Mouse (Mus musculus): Measurements from ENCODE around the gene Stat4. TPM values are rescaled to one million over a fixed set of nuclear protein-coding genes. Genes with fewer than 3 reads are reported as not detected.

Gene Stat4
- polyA plus RNA-seq, 1 experiment from 2014 or later, result 12.0 TPM

DNA sequence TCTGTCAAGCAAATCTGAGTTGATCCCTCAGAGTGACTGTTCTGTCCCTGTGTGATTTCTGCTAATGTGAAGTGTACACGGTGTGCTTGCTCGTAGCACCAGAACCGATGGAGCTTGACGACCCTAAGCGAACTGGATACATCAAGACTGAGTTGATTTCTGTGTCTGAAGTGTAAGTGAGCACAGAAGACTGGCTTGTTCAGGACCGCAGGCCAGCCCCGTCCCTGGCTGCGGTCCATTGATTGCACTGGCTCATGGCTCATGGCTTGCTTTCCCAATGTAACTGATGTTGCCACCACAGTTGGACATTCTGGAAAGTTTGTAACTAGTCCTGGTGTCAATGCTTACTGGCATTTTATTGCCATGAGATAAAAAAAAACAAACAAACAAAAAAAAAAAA lies 167.9 kb downstream of the Stat4 start:
- no peak overlapping the region for H3K9ac ChIP-seq (ENCODE audit: low read length)
- H3K4me2 ChIP-seq (ENCODE audit: low read depth, low read length, severe bottlenecking), result no peak overlapping the region
- no peak for ATAC-seq (replicated peaks; ENCODE audit: low FRiP score)
- no peaks in the 10 kb centered on the region for H3K27me3 ChIP-seq (ENCODE audit: control insufficient read depth, insufficient read depth, low read length)
- no peaks in the 10 kb centered on the region for H3K36me3 ChIP-seq (ENCODE audit: control insufficient read depth, insufficient read depth, low read length)
- DNase-seq (ENCODE audit: low spot score), result no peak
- no peak overlapping the region for H3K4me3 ChIP-seq (ENCODE audit: low read depth, low read length)
- 95% methylated on average over 8 of the region's 8 CpGs for WGBS
- H3K27ac ChIP-seq (ENCODE audit: low read depth, low read length), result no peak overlapping the region
- no peaks in the 10 kb centered on the region for H3K9me3 ChIP-seq (ENCODE audit: control insufficient read depth, low read length)
- H3K4me1 ChIP-seq (replicated peaks; ENCODE audit: control insufficient read depth, insufficient read depth, low read length), result no peaks in the 10 kb centered on the region

DNA sequence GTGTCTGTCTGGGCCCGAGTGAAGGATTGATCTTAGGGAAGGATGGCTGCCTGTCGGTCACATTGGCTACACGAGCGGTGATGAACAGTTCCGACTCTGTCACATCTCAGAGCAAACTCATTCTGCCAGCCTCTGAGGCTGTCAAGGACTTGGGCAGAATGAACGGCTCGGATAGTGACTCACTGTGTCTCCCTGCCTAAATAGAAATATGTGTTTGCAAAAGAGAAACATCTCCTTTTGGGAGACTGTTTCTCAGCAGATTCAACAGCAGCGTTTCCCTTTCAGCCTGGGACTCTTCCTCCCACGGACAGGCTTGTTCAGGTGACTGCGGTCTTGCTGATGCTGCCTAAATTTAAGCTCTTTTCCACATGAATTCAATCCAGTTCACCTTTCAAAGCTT lies 169.4 kb downstream of the Stat4 start:
- no peaks in the 10 kb centered on the region for H3K9me3 ChIP-seq (ENCODE audit: control insufficient read depth, low read length)
- no peak for DNase-seq (ENCODE audit: low spot score)
- H3K4me1 ChIP-seq (replicated peaks; ENCODE audit: control insufficient read depth, insufficient read depth, low read length), result no peaks in the 10 kb centered on the region
- ATAC-seq (replicated peaks; ENCODE audit: low FRiP score), result no peak
- H3K4me3 ChIP-seq (ENCODE audit: low read depth, low read length), result no peak overlapping the region
- WGBS, result 91% methylated on average over 10 of the region's 10 CpGs
- no peak overlapping the region for H3K9ac ChIP-seq (ENCODE audit: low read length)
- no peak overlapping the region for H3K4me2 ChIP-seq (ENCODE audit: low read depth, low read length, severe bottlenecking)
- H3K27me3 ChIP-seq (ENCODE audit: control insufficient read depth, insufficient read depth, low read length), result no peaks in the 10 kb centered on the region
- H3K27ac ChIP-seq (ENCODE audit: low read depth, low read length), result no peak overlapping the region
- H3K36me3 ChIP-seq (ENCODE audit: control insufficient read depth, insufficient read depth, low read length), result no peaks in the 10 kb centered on the region

Other genes starting within 250 kb of the Stat4 start
- 109 and 117 TPM in 2 replicates for gene Myo1b, start 71.1 kb upstream of the Stat4 start, polyA plus RNA-seq (2014; fragmentation: Nextera tagmentation; extraction: Ambion mirVana)
- 15.6 and 17.4 TPM in 2 replicates for gene Stat1, start 132.3 kb downstream of the Stat4 start, polyA plus RNA-seq (2014; fragmentation: Nextera tagmentation; extraction: Ambion mirVana)
- 31.1 and 34.6 TPM in 2 replicates for gene Gls, start 246.1 kb downstream of the Stat4 start, polyA plus RNA-seq (2014; fragmentation: Nextera tagmentation; extraction: Ambion mirVana)